Mouse (Mus musculus) lung, embryonic 16.5 days (tissue): ENCODE data around the gene Pcgf6. TPM values are rescaled to one million over a fixed set of nuclear protein-coding genes. Genes with fewer than 3 reads are reported as not detected.

ENCODE experiments used
- ATAC-seq: fragments of 200-750 bp; cut with Nextera tagmentation; 2 replicates; pipeline ENCODE4 v1.8.0; 2017; ENCODE audit warnings: low read depth, mild to moderate bottlenecking, moderate library complexity
- H3K27ac ChIP-seq: fragments of 300-500 bp; sonication (generic); 2 replicates; pipeline ENCODE4 v1.5.1; 2014; ENCODE audit warnings: mild to moderate bottlenecking, control low read depth, low read length
- H3K27me3 ChIP-seq: fragments of 300-500 bp; sonication (generic); 2 replicates; pipeline ENCODE4 v1.6.1; 2014; ENCODE audit warnings: low read depth, low read length, mixed read lengths; ENCODE audit not compliant: control insufficient read depth, insufficient read depth
- H3K36me3 ChIP-seq: fragments of 300-500 bp; sonication (generic); 2 replicates; pipeline ENCODE4 v1.6.1; 2014; ENCODE audit warnings: low read length; ENCODE audit not compliant: control insufficient read depth, insufficient read depth
- H3K4me1 ChIP-seq: fragments of 300-500 bp; sonication (generic); replicated peaks from 2 replicates; pipeline ENCODE4 v1.6.1; 2014; ENCODE audit warnings: low read length, mixed read lengths; ENCODE audit not compliant: control insufficient read depth, insufficient read depth
- H3K4me2 ChIP-seq: fragments of 300-500 bp; sonication (generic); 2 replicates; pipeline ENCODE4 v1.6.1; 2014; ENCODE audit warnings: low read depth, low read length, control low read depth
- H3K4me3 ChIP-seq: fragments of 300-500 bp; sonication (generic); 2 replicates; pipeline ENCODE4 v1.5.1; 2014; ENCODE audit warnings: mild to moderate bottlenecking, low read length, control low read depth
- H3K9ac ChIP-seq: fragments of 300-500 bp; sonication (generic); 2 replicates; pipeline ENCODE4 v1.6.1; 2014; ENCODE audit warnings: low read length, control low read depth
- H3K9me3 ChIP-seq: fragments of 300-500 bp; sonication (generic); 2 replicates; pipeline ENCODE4 v1.6.1; 2016; ENCODE audit warnings: low read length; ENCODE audit not compliant: control insufficient read depth
- WGBS: fragments of 180-500 bp; shearing (Covaris S2); extraction: QIAGEN DNeasy Blood & Tissue Kit; methylation state at CpG from one replicate; pipeline ENCODE4 v1.1.7; 2014; 5-methylcytosine and 5-hydroxymethylcytosine counted together
- polyA plus RNA-seq: library from polyadenylated mRNA; unstranded; fragments of >200 nt; fragmentation: Nextera tagmentation; extraction: Ambion mirVana; gene quantifications from 2 replicates; pipeline ENCODE4 v1.2.1, GENCODE M21; 2015

Pcgf6 gene
- polyA plus RNA-seq, 1 experiment from 2014 or later = 14.4 TPM

GRCm38 (mm10) chr19:47034916-47035315 is 15.8 kb downstream of the Pcgf6 start:
- Histone ChIP-seq H3K36me3 (peaks cover 18% of the 10 kb centered on the region), H3K4me3 (no peak overlapping the region), H3K9me3 (no peaks in the 10 kb centered on the region), H3K27ac (no peak overlapping the region), H3K27me3 (no peaks in the 10 kb centered on the region), H3K9ac (no peak overlapping the region), H3K4me1 (no peaks in the 10 kb centered on the region), H3K4me2 (no peak overlapping the region)
- WGBS = 88% methylated on average over 4 of the region's 4 CpGs
- no peak for ATAC-seq

DNA sequence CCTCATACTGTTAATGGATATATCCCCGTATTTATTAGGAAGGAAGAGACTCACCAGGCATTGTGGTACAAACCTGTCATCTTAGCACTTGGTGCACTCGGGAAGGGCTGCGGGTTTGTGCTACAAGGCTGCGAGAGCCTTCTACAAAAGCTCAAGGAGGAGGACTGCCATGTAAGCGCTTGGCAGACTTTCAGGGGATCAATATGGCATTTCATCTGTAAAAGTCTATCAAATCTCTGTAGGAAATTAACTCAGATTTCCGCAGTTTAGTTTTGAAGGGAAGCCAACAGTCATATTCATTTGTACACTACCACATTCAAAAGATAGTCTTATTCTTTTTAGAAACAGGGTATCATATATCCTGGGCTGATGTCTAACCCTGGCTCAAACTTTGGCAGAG is 18.9 kb downstream of the Pcgf6 start:
- Histone ChIP-seq H3K27ac (no peak overlapping the region), H3K27me3 (no peaks in the 10 kb centered on the region), H3K9ac (no peak overlapping the region), H3K9me3 (no peaks in the 10 kb centered on the region), H3K4me2 (no peak overlapping the region), H3K4me3 (no peak overlapping the region), H3K36me3 (peaks cover 4% of the 10 kb centered on the region; the same call in 1 of the 2 replicates), H3K4me1 (no peaks in the 10 kb centered on the region)
- no peak for ATAC-seq
- WGBS = 80% methylated on average over 6 of the region's 6 CpGs

GRCm38 (mm10) chr19:47029796-47030195 is 20.9 kb downstream of the Pcgf6 start:
- 0 out of 2 replicates have a peak, but pooled peaks cover under 1% of the 10 kb centered on the region for H3K4me1 ChIP-seq
- H3K4me3 ChIP-seq = no peak overlapping the region
- peaks cover 4% of the 10 kb centered on the region; the same call in 1 of the 2 replicates for H3K36me3 ChIP-seq
- ATAC-seq = no peak
- no peak overlapping the region for H3K9ac ChIP-seq
- H3K27me3 ChIP-seq = no peaks in the 10 kb centered on the region
- no peak overlapping the region for H3K4me2 ChIP-seq
- no peak overlapping the region for H3K27ac ChIP-seq
- H3K9me3 ChIP-seq = no peaks in the 10 kb centered on the region
- 82% methylated on average over 9 of the region's 9 CpGs for WGBS

DNA sequence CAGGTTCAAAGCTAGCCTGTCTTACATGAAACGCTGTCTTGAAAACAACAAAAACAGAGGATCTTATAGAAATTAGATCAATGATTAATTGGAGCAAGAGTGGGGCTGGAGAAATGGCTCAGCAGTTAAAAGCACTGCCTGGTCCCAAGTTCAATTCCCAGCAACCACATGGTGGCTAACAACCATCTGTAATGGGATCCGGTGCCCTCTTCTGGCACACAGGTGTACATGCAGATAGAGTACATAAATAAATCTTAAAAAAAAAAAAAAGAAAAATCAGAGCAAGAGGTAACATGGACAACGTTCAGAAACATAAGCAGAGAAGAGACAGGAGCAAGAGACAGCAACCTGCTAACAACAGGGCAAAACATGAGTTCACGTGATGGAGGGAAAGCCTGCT is 24.2 kb downstream of the Pcgf6 start:
- Histone ChIP-seq H3K4me3 (no peak overlapping the region), H3K4me1 (0 out of 2 replicates have a peak, but pooled peaks cover 2% of the 10 kb centered on the region), H3K4me2 (no peak overlapping the region), H3K36me3 (no peaks in the 10 kb centered on the region), H3K9me3 (no peaks in the 10 kb centered on the region), H3K27ac (no peak overlapping the region), H3K27me3 (no peaks in the 10 kb centered on the region), H3K9ac (no peak overlapping the region)
- 89% methylated on average over 4 of the region's 4 CpGs for WGBS
- no peak for ATAC-seq

DNA sequence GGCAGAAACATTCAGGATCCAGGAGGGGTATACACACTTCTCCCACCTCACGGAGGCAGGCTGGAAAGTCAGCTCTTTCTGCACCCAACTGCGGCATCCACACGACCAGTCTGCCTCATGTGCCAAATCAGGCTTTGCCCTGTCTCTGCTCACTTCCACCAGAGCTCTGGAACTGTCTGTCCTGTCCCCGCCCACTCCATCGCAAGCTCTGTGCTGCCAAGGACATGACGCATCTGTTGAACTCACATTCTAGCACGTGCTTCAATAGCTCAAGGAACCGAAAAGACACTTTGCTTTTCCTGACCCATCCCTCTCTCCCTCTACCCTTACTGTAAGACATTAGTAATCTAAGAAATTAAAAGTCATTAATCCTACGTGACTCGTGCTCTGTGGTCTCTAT is 25.8 kb downstream of the Pcgf6 start:
- 0 out of 2 replicates have a peak, but pooled peaks cover 2% of the 10 kb centered on the region for H3K4me1 ChIP-seq
- H3K27me3 ChIP-seq = no peaks in the 10 kb centered on the region
- no peaks in the 10 kb centered on the region for H3K36me3 ChIP-seq
- no peak overlapping the region for H3K27ac ChIP-seq
- H3K4me2 ChIP-seq = no peak overlapping the region
- 36% methylated on average over 10 of the region's 10 CpGs for WGBS
- no peaks in the 10 kb centered on the region for H3K9me3 ChIP-seq
- ATAC-seq = peak; percentile 95
- no peak overlapping the region for H3K9ac ChIP-seq
- H3K4me3 ChIP-seq = no peak overlapping the region

DNA sequence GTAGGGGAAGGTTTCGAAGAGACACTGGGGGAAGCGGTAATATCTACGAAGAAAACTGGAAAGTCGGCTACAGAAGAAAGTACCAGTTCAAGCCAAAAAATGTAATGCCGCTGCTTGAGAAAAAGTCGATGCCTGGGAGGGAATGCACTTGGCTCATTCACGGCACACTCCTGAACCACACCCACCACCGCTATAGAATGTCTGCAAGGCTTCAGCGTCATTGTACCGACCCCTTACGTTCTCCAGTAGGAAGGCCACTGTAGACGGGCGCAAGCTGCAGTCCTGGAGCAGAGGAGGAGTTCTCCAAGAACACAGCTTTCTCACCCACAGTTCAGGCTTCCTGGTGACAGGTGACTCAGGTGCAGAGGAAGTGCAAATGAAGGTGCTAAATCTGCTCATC is 27.2 kb downstream of the Pcgf6 start:
- no peak for ATAC-seq
- Histone ChIP-seq H3K4me2 (no peak overlapping the region), H3K27ac (no peak overlapping the region), H3K4me1 (0 out of 2 replicates have a peak, but pooled peaks cover 2% of the 10 kb centered on the region), H3K4me3 (no peak overlapping the region), H3K9ac (no peak overlapping the region), H3K36me3 (no peaks in the 10 kb centered on the region), H3K9me3 (no peaks in the 10 kb centered on the region), H3K27me3 (no peaks in the 10 kb centered on the region)
- WGBS = 66% methylated on average over 13 of the region's 13 CpGs

- WGBS = 83% methylated on average over 4 of the region's 4 CpGs
- no peak overlapping the region for H3K9ac ChIP-seq
- no peak overlapping the region for H3K27ac ChIP-seq
- no peak overlapping the region for H3K4me3 ChIP-seq
- H3K4me1 ChIP-seq = 0 out of 2 replicates have a peak, but pooled peaks cover 2% of the 10 kb centered on the region
- no peak for ATAC-seq
- H3K36me3 ChIP-seq = no peaks in the 10 kb centered on the region
- no peak overlapping the region for H3K4me2 ChIP-seq
- H3K9me3 ChIP-seq = no peaks in the 10 kb centered on the region
- peaks cover 7% of the 10 kb centered on the region; the same call in 1 of the 2 replicates for H3K27me3 ChIP-seq
Measured at GRCm38 (mm10) chr19:47022709-47023108, 28.0 kb downstream of the Pcgf6 start.

- Histone ChIP-seq H3K27me3 (peaks cover 33% of the 10 kb centered on the region), H3K9me3 (no peaks in the 10 kb centered on the region), H3K27ac (no peak overlapping the region), H3K4me2 (no peak overlapping the region), H3K9ac (no peak overlapping the region), H3K4me3 (no peak overlapping the region), H3K4me1 (peaks cover 14% of the 10 kb centered on the region), H3K36me3 (no peaks in the 10 kb centered on the region)
- WGBS = 27% methylated on average over 6 of the region's 6 CpGs
- no peak for ATAC-seq
Measured at GRCm38 (mm10) chr19:47019326-47019725, 31.4 kb downstream of the Pcgf6 start.

DNA sequence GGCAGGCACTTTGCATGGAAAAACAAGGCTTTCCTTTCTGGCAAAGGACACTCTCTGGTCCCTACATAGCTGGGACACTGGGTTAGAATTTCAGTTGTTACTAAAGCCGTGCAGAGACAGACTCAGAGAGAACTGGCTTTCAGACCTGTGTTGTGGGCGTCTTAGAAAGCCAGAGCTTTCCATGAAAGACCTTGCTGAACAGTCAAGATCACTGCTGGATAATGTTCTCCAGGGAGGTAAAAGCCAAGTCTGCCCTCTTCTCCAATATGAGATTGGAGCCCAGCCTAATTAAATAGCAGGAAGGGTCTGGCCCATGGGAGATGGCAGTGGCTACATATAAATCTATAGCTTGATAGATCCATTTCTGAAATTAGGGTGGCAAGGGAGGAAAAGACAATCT is 32.4 kb downstream of the Pcgf6 start:
- ATAC-seq = no peak
- Histone ChIP-seq H3K9me3 (no peaks in the 10 kb centered on the region), H3K27me3 (peaks cover 43% of the 10 kb centered on the region), H3K4me1 (peaks cover 16% of the 10 kb centered on the region), H3K4me2 (no peak overlapping the region), H3K9ac (no peak overlapping the region), H3K36me3 (no peaks in the 10 kb centered on the region), H3K4me3 (no peak overlapping the region), H3K27ac (no peak overlapping the region)
- 55% methylated on average over 2 of the region's 2 CpGs for WGBS

- Histone ChIP-seq H3K9me3 (no peaks in the 10 kb centered on the region), H3K36me3 (no peaks in the 10 kb centered on the region), H3K4me3 (no peak overlapping the region), H3K27me3 (peaks cover 48% of the 10 kb centered on the region), H3K9ac (no peak overlapping the region), H3K27ac (no peak overlapping the region), H3K4me1 (peaks cover 16% of the 10 kb centered on the region), H3K4me2 (no peak overlapping the region)
- ATAC-seq = no peak
- WGBS = 17% methylated on average over 3 of the region's 3 CpGs
Measured at GRCm38 (mm10) chr19:47017831-47018230, 32.9 kb downstream of the Pcgf6 start.
